Mouse (Mus musculus): ENCODE measurements at regions not wholly inside any gene's neighbourhood (a gene's known extent, or its start where the extent isn't known, plus 50 kb on each side); places are given as distances from the start of the nearest gene placed in this dataset.

DNA sequence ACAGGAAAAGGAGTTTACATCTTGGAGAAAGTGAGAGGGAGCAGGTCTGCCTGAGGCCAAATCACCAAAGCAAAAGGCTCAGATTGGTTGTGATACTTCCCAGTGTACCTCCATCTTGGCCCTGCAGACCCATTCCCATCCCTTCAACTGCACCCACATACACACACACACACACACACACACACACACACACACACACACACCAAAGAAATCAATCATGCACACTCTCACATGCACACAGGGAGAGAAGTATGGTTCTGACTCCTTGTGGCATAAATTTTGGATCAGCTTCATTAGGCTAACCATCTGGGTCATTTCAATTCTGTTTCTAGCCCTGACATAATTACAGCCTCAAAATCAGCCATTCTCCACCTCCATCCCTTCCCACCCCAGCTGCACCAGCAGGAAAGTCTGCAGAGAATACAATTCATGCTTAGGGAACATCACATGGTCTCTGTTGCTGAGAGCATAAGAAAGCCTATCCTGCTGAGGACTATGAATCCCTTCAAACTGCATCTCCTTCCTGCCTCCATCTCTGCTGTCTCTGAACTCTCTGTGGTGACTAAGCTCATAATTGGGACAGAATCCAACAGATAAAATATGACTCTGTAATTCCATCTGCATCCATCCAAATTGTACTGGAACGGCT, 378.0 kb downstream of the Rapgef2 start:
- intact Hi-C loops (cut with DNase I) = loop anchor here (10.0 kb wide), 1 partner anchor 274 kb away; no protein-coding TSS in a partner anchor
- peak; percentile 37 to 43 for DNase-seq

DNA sequence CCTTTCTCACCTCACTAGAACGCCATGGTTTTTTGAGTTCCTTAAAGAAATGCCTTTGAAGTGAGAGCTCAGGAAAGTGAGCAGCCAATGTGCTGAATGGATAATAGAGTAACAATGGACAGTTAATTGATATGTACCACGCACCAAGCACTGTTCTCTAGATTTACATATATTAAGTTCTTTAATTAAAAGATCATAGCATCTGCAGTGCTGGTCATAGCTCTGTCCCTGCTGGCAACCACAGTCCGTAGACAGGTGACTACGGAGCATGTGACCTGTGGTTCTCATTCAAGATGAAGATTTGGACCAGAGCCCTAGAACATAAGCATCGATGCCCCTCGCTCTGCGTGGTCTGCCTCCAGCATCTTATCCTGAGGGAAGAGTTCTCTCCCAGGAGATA, 378.5 kb downstream of the Rapgef2 start:
- intact Hi-C loops (cut with DNase I) = loop anchor here (10.0 kb wide), 1 partner anchor 273 kb away; no protein-coding TSS in a partner anchor
- DNase-seq = no peak

DNA sequence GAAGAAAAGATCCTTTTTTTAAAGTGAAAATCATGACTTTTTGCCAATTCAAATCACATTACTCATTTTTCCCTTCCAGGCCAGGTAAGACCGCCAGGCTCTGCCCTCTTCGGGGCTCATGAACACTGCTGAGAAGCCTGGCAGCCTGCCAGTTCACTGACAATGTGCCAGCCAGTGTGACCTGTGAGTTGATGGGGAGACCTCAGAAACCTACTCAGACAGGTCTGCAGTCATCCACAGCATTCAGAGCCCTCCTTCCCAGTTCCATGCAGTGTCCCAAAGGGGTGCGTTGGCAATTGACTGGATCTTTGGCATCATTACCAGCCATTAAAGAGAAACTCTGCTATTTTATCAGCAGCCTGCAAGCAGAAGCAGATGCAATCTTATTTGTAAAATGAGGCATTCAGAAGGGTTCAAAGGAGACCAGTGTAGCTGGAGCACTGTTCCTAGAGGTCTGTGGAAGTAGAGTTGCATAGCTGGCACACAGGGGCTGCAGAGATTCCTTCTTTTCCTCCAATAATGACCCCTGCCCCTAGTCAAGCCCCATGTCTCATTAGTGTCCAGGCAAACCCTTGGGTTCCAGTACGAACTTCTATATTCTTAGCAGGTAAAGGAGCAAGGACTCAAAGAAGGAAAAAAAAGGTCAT, 384.4 kb downstream of the Rapgef2 start:
- DNase-seq = peak; percentile 62 to 64
- intact Hi-C loops (cut with DNase I) = loop anchor here (5.0 to 10.0 kb wide), 2 partner anchors 210 to 267 kb away; no protein-coding TSS in a partner anchor

DNA sequence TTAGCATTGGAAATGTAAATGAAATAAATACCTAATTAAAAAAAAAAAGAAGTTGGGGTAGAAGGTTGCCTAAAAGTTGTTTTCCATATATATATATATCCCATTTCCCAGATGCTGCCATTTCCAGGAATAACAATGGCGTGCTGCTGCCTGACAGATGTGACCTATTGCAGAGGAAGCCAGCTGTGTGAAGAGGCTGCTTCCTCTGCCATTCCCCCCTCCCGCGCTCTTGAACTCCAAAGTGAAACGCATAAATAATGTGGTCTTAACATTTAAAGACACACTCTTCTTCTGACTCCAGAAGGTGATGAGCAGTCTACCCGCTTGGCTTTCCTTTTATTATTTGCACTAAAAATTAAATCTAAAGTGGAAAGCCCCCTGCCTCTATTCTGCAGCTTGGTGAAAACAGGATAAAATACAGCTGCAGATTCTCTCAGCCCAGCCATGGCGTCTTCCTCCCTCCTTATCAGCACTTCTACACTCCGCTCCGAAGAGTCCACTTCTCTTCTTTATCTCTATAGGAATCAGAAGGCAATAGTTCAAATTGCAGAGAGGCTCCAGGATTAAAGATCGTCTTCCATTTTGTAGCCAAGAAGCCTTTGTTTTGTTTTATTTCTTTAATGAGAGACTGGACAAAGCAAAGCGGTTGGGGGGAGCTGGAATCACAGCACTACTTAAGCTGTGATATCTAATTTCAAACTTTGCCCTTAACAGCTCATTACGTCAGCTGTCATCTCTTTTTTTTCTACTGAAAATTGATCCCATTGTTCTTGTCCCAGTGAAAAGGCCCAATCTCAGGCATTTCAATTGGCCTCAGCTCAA, 385.1 kb downstream of the Rapgef2 start:
- peak; percentile 16 to 28 for DNase-seq
- intact Hi-C loops (cut with DNase I) = loop anchor here (5.0 to 10.0 kb wide), 2 partner anchors 209 to 266 kb away; no protein-coding TSS in a partner anchor

DNA sequence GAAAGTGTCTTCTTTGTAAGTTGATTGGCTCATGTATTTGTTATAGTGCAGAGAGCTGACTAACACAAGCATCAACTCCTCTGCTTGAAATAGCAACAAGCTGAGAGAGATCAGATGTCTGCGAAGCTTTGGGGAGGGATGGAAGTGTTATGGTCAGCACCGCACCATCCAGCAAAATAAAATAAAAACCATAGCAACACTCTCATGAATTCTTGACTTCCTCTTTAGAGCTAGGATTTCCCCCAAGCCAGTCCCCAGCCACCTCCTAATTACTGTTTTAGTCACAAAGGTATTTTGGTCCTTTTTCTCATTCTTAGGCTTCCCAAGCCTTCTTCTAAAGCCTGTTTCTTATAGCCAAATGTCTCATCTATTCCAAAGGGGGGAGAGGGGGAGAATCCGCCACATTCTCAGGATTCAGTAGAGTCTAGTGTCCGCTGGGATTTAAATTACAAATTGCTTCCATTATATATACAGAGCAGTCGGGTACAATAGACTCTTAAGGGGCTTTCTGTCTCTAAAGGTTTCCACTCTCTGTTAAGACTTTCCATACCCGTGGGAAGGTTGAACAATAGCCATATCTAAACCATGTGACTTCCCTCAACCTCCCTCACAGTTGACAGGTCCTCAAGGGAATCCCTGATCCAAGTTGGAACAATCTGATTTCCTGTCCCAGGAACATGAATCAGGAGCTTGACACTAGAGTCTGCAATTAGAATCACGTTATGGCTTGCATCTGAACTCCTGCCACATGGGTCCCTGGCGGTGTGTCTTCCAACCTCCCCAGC, 386.7 kb downstream of the Rapgef2 start:
- intact Hi-C loops (cut with DNase I) = loop anchor here (5.0 to 10.0 kb wide), 2 partner anchors 207 to 265 kb away; no protein-coding TSS in a partner anchor
- DNase-seq = peak; percentile 37 to 52

DNA sequence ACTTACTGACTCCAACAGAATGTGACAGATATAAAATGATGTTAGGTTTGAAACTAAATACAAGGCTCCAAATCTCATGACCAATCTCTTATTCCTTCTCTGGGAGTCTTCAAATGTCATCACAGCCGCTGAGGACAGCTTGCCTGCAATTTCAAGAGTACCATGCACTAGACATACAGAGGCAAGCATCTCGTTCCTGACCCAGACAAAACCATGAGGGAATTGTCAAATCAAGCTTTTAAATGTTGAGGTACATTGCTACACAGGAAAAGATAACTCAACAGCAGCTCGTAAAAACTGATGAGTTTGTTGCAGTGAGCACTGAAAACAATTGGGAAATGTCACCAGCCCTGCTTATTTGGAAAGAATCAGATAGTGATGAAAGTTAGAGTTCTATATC, 397.0 kb downstream of the Rapgef2 start:
- intact Hi-C loops (cut with DNase I) = no loop called here
- DNase-seq = no peak

DNA sequence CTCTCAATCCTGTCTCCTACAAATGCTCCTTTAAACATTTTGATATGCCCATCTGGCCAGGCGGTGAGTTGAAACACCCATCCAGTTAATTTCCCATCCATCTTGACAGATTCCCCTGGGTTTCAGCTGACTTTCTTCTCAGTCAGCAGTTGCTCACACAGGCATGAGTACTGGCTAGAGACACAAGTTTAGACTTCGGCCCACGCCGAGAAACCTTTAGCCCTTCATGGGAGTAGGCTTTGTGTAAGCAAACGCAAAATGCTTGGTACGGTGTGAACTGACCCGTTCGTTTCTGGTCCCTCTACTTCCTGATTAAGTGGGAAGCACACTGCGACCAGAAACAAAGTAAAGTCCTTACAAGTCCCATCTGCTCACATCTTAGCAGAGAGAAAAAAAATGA, 401.6 kb downstream of the Rapgef2 start:
- DNase-seq = no peak
- intact Hi-C loops (cut with DNase I) = no loop called here

DNA sequence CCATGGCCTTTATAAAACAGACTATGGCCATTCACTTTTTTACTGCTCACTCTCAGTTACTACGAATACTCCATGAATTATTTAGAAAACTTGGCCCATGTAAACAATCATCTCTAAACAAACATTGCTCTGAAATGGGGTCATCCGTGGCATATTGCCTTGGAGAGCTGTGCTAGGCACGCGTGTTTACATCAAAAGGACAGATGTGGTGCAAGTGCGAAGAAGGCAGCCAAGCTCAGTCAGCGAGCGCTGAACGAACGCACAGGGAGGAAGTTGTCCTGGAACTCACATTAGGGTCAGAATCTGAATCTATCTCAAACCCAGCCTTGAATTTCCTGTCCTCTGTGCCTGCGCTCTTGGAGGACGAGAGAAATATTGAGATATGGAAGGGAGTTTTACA, 402.3 kb downstream of the Rapgef2 start:
- DNase-seq = no peak
- intact Hi-C loops (cut with DNase I) = no loop called here

DNA sequence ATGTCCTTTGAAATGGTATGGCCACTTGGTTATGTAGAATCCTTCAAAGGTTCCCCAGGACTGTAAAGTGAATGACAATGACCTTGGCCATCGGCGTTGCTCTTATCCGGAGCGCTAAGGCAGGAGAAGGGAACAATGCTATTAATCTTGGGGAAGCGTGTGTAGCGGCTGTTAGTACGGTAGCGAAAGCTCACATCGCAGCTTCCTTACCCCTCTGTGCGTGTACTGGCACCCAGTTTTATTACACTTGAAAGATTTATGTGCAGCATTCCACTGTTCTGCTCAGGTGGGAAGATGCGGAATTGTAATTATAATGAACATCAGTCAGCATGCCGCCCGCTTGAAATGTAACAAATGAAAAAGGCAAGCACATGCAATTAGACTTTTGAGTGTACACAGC, 406.2 kb downstream of the Rapgef2 start:
- intact Hi-C loops (cut with DNase I) = no loop called here
- DNase-seq = no peak

DNA sequence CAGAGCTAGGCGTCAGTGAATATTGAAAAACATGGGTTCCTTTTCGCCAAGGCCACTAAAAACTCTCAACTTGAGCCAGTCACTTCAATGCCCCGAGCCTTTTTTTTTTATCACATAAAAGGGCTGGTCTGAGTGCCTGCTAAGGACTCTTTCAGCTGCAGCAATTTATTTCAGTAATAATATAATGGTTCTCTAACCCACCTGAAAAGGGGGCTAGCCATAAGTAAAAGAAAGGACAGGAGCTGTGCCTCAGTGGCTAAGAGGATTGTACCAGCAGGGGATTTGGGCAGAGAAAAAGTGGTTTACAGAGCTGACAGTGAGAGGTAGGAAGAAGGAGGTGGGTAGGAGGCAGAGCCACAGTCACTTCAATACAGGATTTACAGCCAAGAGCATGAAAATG, 409.0 kb downstream of the Rapgef2 start:
- intact Hi-C loops (cut with DNase I) = no loop called here
- no peak for DNase-seq

DNA sequence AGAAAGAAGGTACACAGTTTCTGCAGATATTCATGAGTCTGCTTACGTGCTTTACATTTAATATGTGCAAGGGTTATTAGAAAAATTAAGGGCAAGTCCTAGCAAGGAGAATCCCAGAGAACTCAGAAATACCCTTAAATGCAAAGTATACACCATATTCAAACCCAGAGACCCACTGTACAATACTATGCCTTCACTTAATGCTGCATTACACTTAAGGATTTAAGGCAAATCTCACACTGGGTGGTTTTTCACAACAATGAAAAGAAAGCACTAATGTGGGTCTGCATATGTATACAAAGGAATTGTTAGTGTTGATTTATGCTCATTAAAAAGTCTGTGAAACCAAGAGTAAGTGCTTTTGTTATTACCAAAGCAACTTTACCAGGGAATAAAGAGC, 419.4 kb downstream of the Rapgef2 start:
- intact Hi-C loops (cut with DNase I) = no loop called here
- DNase-seq = no peak

DNA sequence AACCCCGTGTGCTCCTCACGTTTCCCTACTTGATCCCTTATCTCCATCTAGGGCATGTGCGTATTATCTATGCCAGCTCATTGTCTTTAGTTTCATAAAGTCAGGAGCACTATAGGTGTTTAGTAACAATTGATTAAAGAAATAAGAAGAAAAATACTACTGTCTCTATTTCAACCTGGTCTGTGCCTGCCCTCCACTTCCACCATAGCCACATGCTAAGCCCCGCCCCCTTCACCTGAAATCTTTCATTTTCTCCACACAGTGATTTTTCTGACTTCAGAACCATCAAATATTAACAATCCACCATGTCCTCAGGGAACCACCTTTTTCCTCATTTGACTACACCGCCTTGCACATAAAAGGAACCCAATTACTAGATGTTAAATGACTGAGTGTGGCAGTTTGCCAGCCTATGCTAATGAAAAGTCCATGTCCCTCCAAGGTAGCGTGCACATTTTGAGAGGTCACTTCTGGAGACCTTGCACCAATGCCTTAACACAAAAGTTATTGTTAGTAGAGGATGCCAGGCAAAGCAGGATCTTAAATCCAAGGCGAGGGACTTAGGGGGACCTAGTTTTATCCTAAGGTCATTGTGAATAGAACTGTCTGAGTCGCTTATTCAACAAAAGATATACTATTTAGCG, 420.1 kb downstream of the Rapgef2 start:
- intact Hi-C loops (cut with DNase I) = no loop called here
- DNase-seq = no peak

DNA sequence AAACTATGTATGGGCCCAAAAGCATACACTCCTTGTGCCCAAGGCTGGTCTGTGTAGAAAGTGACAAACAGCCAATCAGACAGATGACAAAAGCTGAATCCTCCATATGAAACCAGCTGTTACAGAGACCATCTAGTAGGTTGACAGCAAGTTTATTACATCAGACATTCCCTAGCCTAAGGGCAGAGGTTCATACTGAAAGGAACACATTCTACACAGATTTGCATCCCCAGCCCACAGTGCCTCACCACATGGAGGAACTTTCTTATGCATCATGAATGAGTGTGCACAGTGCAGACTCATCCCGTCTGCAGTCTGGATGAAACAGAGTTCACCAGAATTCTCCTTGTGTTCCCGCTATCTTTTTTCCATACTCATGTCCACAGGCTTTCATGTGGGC, 423.3 kb downstream of the Rapgef2 start:
- intact Hi-C loops (cut with DNase I) = no loop called here

DNA sequence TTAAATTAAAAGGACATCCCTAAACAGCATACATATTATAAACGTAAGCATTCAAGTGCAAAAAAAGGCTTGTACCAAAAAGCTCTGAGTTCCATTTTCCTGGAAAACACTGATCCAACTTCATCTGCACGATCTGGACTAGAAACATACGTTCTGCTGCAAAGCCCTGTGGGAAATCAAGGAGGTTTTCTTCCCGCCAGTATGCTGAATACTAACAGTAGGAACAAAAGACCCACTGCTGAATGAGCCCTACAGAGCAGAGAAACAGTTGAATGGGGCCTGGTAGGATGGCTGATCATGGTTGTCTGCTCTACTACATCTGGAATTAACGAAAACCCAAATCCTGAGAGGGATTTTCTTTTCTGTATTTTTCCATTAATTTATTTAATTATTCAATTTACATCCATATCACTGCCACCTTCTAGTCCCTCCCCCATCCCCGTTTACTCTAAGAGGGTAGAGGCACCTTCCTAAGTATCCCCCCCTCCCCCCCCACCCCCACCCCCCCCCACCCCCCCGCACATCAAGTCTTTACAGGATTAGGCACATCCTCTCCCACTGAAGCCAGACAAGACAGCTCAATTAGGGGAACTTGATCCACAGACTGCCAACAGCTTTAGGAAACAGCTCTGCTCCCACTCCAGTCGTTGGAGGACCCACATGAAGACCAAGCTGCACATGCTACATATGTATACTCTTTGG, 439.5 kb downstream of the Rapgef2 start:
- no peak for DNase-seq
- intact Hi-C loops (cut with DNase I) = no loop called here

More for the DNA sequence above, 423.3 kb downstream of the Rapgef2 start:
- no peak for DNase-seq

DNA sequence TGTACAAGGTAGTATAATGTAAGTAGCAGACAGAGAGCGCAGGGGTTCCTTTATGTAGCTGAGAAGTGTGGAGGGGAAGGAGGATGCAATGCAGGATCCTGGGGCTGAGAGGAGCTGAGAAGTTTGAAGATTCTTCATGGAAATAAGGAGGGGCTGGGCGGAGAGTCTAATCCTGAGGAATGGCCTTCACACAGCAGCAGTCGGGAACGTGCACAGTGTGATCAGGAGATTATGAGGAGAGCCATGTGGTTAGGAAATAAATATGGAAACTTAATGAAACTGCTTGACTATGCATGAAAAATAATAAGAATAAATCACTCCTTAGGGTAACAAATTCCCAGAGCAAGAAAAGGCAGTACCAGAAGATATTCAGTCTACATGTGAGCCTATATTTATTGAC, 445.1 kb downstream of the Rapgef2 start:
- intact Hi-C loops (cut with DNase I) = no loop called here
- no peak for DNase-seq

DNA sequence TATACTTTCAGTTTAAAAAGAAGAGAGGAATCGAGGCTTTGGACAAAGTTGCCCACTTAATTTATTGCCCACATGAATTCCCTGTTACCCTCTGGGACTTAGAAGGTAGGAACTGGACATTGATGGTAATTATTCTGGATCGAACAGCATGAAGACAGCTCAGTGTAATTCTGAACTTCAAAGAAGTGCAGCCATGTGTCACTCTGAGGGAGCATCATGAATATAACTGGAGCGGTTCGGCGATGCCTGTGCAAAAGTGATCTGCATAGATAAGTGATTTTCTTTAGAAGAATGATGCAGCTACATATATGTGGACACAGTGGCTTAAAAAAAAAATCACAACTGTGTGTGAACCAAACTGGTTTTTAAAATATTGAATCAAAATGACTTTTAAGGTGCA, 449.5 kb downstream of the Rapgef2 start:
- no peak for DNase-seq
- intact Hi-C loops (cut with DNase I) = no loop called here

DNA sequence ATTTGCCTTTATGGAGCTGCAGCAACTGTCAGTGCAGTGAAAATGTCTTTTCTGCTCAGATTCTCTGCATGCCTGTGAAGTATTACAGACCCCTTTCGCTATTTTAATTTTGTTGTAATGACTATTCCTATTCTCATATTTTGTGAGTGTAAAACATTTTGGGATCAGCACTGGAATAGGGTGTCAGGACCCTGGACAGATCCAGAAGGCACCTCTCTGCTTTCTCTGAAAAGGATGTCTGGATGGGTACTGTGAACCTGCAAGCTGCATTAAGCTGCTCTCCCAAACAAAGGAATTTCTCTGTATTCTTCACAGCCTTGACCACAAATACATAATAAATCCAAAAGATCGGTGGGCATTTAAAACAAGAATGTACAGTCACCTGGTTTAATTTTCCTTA, 460.8 kb downstream of the Rapgef2 start:
- peak; percentile 47 to 65 for DNase-seq
- intact Hi-C loops (cut with DNase I) = no loop called here

DNA sequence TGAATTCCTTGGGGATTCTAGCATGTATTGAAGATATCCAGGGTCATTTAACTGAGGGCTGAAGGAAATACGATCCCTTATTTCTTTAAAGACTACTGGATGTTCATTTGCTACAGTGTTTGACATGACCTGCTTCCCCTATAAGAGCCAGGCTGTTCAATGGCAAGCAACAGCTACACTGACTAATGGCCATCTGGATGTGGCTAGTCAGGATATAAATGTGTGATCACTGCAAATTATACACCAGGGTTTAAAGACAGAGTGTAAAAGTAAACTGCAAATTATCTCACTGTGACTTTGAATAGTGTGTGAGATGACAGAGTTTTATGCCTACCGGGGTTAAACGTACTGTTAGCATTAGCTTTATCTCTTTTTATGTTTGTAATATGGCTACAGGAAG, 473.9 kb downstream of the Rapgef2 start:
- no peak for DNase-seq
- intact Hi-C loops (cut with DNase I) = no loop called here

DNA sequence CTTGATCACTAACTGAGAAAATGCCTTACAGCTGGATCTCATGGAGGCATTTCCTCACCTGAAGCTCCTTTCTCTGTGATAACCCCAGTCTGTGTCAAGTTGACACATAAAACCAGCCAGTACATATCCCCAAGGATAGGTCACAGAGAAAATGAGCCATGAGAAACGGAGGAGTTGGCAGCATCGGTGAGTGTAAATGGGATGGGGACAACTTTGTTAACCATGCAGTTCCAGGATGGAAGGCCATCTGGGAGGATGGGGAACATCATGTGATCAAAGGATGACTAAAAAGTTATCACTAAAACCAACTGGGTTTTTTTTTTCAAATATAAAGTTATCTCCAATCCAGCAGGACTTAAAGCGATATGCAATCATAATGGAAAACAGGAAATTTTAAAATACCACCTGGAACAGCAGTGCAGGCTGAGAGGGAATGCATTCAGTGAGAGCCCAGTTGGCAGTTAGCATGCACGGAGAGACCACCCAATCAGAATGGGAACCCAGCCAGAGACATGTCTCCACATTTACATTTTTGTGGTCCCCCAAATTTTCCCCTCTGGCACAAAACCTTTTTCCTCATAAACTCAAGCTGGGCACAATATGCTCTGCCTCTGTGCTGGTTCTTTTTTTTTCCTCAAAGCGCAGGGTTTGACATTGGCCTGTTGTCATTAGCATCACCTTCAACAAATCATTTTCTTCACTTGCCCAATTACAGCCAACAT, 475.7 kb downstream of the Rapgef2 start:
- intact Hi-C loops (cut with DNase I) = no loop called here
- no peak for DNase-seq
